Mouse (Mus musculus): ENCODE results near the gene Smox. TPM values are rescaled to one million over a fixed set of nuclear protein-coding genes. Genes with fewer than 3 reads are reported as not detected.

The Smox gene
- polyA plus RNA-seq, 1 experiment from 2014 or later = 19.1 TPM

- WGBS = 55% methylated on average over 2 of the region's 2 CpGs
Measured at GRCm38 (mm10) chr2:131560205-131560919, 69.1 kb downstream of the Smox start.

GRCm38 (mm10) chr2:131561344-131561870, 70.1 kb downstream of the Smox start:
- Histone ChIP-seq H3K4me1 (replicated peaks; ENCODE audit: control insufficient read depth, insufficient read depth) (no peaks in the 10 kb centered on the region), H3K9me3 (ENCODE audit: control insufficient read depth, low read length) (no peaks in the 10 kb centered on the region), H3K4me2 (replicated peaks; ENCODE audit: low read depth) (peak overlapping the region; percentile 70), H3K36me3 (ENCODE audit: control insufficient read depth, insufficient read depth, low read length) (no peaks in the 10 kb centered on the region), H3K4me3 (ENCODE audit: low read depth, low read length) (peak overlapping the region; percentile 45), H3K9ac (ENCODE audit: low read length) (no peak overlapping the region), H3K27me3 (ENCODE audit: control insufficient read depth, insufficient read depth, low read length) (peaks cover 14% of the 10 kb centered on the region), H3K27ac (replicated peaks) (no peak overlapping the region)
- peak; percentile 12 for DNase-seq (ENCODE audit: low spot score)
- TF ChIP-seq CTCF (IDR thresholded peaks at IDR 0.05; ENCODE audit: low read depth) (no peak), EP300 (optimal IDR thresholded peaks at IDR 0.05) (no peak)
- ATAC-seq (ENCODE audit: low FRiP score, low TSS enrichment) = no peak
- WGBS = 5% methylated on average over 33 of the region's 33 CpGs

More at GRCm38 (mm10) chr2:131560205-131560919, 69.1 kb downstream of the Smox start:
- Histone ChIP-seq H3K4me3 (ENCODE audit: low read depth, low read length) (no peak overlapping the region), H3K36me3 (ENCODE audit: control insufficient read depth, insufficient read depth, low read length) (no peaks in the 10 kb centered on the region), H3K27ac (replicated peaks) (no peak overlapping the region), H3K4me1 (replicated peaks; ENCODE audit: control insufficient read depth, insufficient read depth) (no peaks in the 10 kb centered on the region), H3K4me2 (replicated peaks; ENCODE audit: low read depth) (no peak overlapping the region), H3K9ac (ENCODE audit: low read length) (no peak overlapping the region), H3K9me3 (ENCODE audit: control insufficient read depth, low read length) (no peaks in the 10 kb centered on the region), H3K27me3 (ENCODE audit: control insufficient read depth, insufficient read depth, low read length) (peaks cover 14% of the 10 kb centered on the region)
- ATAC-seq (ENCODE audit: low FRiP score, low TSS enrichment) = no peak
- TF ChIP-seq CTCF (IDR thresholded peaks at IDR 0.05; ENCODE audit: low read depth) (no peak), EP300 (optimal IDR thresholded peaks at IDR 0.05) (no peak)
- peak; percentile 7 for DNase-seq (ENCODE audit: low spot score)

GRCm38 (mm10) chr2:131561891-131562585, 70.7 kb downstream of the Smox start, which contains the start of gene Adra1d:
TSS of gene Adra1d (minus strand) at chr2:131562283.
- Histone ChIP-seq H3K4me1 (replicated peaks; ENCODE audit: control insufficient read depth, insufficient read depth) (no peaks in the 10 kb centered on the region), H3K4me2 (replicated peaks; ENCODE audit: low read depth) (peak within 1 kb of the TSS; percentile 70), H3K27ac (replicated peaks) (no peak within 1 kb of the TSS), H3K9me3 (ENCODE audit: control insufficient read depth, low read length) (no peaks in the 10 kb centered on the region), H3K9ac (ENCODE audit: low read length) (peak within 1 kb of the TSS; percentile 43), H3K36me3 (ENCODE audit: control insufficient read depth, insufficient read depth, low read length) (no peaks in the 10 kb centered on the region), H3K27me3 (ENCODE audit: control insufficient read depth, insufficient read depth, low read length) (peaks cover 14% of the 10 kb centered on the region), H3K4me3 (ENCODE audit: low read depth, low read length) (peak within 1 kb of the TSS; percentile 45)
- TF ChIP-seq CTCF (IDR thresholded peaks at IDR 0.05; ENCODE audit: low read depth) (no peak), EP300 (optimal IDR thresholded peaks at IDR 0.05) (no peak)
- WGBS = under 1% methylated on average over 49 of the region's 82 CpGs
- ATAC-seq (ENCODE audit: low FRiP score, low TSS enrichment) = peak; percentile 74
- peak; percentile 25 for DNase-seq (ENCODE audit: low spot score)

DNA sequence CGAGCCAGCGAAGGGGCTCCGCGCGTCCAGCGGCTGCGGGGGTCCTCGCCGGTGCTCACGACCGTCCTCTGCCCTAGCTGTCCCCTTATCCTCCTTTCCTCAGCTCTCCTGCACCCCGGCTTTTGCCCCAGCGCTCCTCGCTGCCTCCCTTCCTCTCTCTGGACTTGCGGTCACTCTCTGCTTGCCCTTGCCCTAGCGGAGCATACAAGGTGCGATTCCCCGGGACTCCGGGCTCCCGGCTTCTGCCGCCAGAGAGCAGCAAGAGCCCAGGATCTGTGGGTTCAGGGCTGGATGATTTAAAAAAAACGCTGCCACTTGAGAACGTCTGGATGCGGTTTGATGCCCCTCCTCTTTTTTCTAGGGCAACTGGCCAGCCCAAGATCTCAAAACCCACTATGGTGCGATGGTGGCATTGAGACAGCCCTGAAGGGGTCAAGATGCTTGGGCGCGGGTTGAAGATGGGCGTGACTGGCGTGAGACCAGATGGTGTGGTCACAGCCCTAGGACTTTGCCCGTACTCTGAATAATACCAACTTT, 71.4 kb downstream of the Smox start:
- H3K9ac ChIP-seq (ENCODE audit: low read length) = peak overlapping the region; percentile 43
- H3K9me3 ChIP-seq (ENCODE audit: control insufficient read depth, low read length) = no peaks in the 10 kb centered on the region
- H3K4me2 ChIP-seq (replicated peaks; ENCODE audit: low read depth) = peak overlapping the region; percentile 70
- under 1% methylated on average over 27 of the region's 30 CpGs for whole genome bisulfite sequencing
- peak overlapping the region; percentile 45 for H3K4me3 ChIP-seq (ENCODE audit: low read depth, low read length)
- H3K27me3 ChIP-seq (ENCODE audit: control insufficient read depth, insufficient read depth, low read length) = peaks cover 14% of the 10 kb centered on the region
- H3K4me1 ChIP-seq (replicated peaks; ENCODE audit: control insufficient read depth, insufficient read depth) = no peaks in the 10 kb centered on the region
- no peaks in the 10 kb centered on the region for H3K36me3 ChIP-seq (ENCODE audit: control insufficient read depth, insufficient read depth, low read length)
- H3K27ac ChIP-seq (replicated peaks) = no peak overlapping the region
- ATAC-seq (ENCODE audit: low FRiP score, low TSS enrichment) (peak; percentile 59), DNase-seq (ENCODE audit: low spot score) (peak; percentile 74)
- TF ChIP-seq EP300 (optimal IDR thresholded peaks at IDR 0.05) = no peak
- TF ChIP-seq CTCF (IDR thresholded peaks at IDR 0.05; ENCODE audit: low read depth) = peak; percentile 80

Other genes starting within 250 kb of the Smox start
- gene Pank2, start 229.0 kb upstream of the Smox start, polyA plus RNA-seq (2015; fragmentation: Nextera tagmentation; extraction: Ambion mirVana) = 28.3 and 32.4 TPM in 2 replicates
- 1.2 and 1.3 TPM in 2 replicates for gene Rnf24, start 138.6 kb upstream of the Smox start, polyA plus RNA-seq (2015; fragmentation: Nextera tagmentation; extraction: Ambion mirVana)
- 0.33 and 0.44 TPM in 2 replicates for gene Adra1d, start 70.8 kb downstream of the Smox start, polyA plus RNA-seq (2015; fragmentation: Nextera tagmentation; extraction: Ambion mirVana)

Measured in stomach, postnatal 0 days (tissue).